Mouse (Mus musculus) heart, postnatal 4 days (tissue): ENCODE results near the gene Gm20538. TPM values are rescaled to one million over a fixed set of nuclear protein-coding genes. Genes with fewer than 3 reads are reported as not detected.

Experiments
- DNase-seq: peaks from one replicate; pipeline ENCODE4 v3.0.0; 2021
- total RNA-seq, 2 experiments: library from RNA; stranded (reverse); gene quantifications; 2 replicates each; pipeline ENCODE4 v1.2.3; 2021

Gm20538 gene
- total RNA-seq, 2 experiments from 2014 or later = not detected

DNA sequence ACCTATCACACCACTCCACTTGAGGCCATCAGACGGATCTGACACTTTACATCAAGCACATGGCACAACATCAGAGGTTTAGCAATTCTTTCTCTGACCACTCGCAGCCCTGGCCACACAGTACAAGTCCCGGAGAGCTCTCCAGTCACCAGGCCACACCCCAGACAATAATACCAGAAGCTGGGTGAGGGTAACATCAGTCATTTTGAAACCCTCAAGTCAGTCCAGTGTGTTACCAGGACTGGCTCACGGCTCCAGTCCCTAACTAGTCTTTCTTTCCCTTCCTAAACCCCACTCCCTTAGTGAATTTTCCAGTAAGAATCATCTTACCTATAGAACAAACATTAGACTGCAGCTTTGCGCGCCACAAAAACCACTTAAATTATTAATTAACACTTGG is 22.6 kb downstream of the Gm20538 start:
- DNase-seq = no peak

DNA sequence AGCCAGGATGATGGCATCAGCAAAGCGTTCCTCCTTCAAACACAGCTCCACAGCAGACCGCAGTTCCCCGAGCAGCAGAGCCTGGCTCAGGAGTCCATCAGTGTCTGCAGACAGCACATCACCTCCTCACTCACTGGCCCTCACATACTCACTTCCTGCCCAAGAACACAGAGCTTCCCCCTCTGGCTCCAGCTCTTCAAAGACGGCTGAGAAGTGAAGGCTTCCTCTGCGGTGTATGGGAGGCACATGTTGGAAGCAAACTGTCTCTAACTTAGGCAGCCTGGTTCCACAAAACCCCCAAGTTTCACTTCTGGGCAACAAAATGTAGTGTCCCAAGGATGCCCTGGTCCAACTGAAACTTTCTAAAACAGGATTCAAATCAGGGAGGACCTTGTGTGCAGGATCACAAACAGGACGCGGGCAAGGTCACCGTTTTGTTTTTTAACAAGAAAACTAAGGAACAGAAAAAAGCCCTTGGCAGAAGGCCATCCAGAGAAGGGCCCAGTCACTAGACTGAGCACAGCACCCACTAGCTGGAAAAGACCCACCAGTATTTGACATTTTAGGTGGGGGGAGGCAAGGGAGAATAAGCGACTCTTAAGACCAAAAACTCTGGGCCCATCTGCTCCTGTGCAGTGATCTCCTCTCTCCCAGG is 27.0 kb downstream of the Gm20538 start:
- no peak for DNase-seq

DNA sequence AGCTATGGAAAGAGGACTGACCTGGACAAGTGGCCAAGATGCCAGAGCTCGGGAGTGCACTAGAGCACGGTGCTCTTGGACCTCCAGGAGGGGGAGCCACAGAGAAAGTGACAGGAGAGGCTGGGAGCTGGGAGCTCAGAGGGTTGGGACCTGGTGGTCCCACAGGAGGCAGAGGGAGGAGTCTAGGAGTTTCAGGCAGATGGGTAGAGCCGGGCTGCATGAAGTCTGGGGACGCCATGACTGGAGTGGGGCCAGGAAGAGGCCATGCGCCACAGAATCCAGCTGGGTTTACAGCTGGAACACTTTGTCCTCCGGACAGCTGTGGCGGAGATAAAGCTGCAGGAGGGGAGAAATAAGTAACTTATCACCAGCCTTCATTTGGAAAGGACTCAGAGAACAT is 33.5 kb downstream of the Gm20538 start:
- peak; percentile 74 for DNase-seq

DNA sequence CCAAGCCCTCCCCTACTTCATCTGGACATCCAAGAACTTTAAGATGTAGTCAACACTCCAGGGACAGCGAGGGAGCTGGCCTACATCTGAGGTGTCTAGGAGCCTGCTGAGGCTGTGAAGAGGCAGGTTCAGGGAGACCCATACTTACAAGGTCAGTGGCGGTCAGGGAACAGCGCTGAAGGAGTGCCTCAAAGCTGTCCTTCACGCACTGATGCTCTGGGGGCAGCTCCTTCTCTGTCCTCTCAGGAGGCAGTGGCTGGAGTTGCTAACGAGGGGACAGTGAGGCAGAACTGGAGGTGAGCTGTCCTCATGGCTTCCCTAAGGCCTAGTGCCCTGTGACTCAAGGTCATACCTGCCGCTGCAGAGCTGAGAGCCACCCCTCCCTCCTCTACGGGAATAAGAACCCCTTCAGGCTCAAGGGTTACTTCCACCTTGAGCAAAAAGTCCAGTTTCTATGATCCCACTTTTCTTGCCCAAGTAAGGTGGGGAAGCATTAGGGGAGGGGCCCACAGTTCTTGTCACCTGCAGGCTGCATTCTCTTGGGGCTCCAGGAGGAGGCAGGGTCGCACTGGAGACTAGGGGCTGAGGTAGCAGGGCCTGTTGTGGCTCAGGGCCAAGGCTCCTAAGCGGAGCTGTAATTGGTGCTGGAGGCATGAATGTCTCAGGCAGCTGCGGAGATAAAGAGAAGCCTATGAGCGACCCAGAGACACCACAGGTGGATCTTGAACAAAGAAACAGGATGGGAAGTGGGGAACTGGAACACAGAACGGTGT is 34.4 kb downstream of the Gm20538 start:
- peak; percentile 27 for DNase-seq

DNA sequence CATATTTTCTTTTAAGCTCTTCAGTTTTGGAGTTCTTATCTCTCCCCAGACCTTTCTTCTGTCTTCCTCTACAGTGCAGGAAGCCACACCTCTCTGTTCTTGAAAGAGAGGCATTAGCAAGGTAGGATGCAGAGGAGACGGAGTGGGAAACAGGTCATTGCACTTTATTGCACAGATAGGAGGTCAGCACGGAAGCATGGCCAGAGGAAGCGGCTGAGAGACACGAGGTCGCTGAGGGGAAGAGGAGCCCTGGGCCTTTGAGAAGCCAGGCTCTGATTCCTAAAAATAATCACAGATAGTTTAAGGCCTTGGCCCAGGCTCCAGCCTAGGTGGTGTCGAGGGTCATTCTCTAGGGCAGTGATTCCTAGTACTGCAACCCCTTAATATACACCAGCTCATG is 36.9 kb downstream of the Gm20538 start:
- no peak for DNase-seq

DNA sequence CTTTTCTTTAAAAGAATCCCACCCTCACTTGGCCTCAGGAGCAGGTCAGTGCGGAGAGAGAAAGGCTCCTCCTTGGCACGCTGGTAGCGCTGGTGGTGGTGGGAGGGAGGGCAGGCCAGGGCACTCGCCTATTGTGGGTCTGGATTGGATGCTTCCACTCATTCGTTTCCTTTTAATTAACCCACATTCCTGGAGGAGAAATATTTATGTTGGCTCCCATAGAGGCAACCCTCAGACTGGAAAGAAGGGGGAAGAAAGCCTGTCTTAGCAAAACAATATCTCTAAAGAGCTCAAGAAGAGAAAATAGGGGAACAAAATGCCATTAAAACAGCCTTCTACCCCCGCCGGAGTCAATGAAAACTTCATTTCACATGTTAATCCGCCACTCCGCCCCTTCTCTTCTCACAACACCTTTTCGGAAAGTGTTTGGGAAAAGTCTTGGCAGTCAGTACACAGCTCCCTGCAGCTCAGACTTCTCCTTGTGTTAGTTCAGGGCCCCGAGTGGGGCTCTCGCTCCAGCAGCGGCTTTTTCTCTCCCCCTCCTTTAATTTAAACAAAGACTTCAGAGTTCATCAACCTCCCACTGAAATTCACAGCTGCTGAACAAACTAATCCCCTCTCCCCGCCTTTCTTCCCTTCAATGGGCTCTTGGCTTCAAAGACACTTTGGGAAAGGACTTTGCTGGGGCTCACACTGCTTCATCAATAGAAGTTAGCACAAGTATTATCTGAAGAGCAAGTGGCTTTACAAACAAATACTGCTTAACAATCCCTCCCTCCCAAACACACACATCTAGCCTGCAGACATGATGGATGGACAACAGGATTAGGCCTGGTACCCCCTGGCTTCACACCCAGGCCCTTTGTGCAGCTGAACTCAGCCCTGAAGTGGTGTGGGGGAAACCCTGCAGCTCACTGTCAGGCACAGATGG is 37.8 kb downstream of the Gm20538 start:
- DNase-seq = no peak

DNA sequence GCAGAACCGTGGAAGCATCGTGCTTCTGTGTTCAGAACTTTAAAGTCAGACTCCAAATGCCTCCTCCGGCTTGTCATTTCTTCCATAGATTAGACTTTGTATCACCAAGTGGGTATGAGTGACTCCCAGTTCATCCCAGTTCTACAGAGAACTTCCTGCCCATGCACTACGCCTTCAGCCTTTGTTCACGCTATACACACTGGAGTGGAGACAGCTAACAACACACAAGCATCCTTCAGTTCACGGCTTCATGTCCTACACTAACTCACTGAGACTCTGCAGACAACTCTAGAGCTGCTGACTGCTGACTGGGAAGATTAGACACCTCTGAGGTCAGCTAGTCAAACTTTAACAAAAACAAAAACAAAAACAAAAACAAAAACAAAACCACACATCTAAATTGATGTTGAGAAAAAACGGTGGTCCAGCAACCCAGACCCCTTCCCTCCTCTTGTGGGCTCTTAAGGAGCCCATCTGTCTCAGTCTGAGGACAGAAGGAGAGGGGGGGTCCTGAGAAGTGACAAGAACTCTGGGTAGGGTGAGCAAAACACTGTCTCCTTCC is 38.6 kb downstream of the Gm20538 start:
- DNase-seq = no peak

DNA sequence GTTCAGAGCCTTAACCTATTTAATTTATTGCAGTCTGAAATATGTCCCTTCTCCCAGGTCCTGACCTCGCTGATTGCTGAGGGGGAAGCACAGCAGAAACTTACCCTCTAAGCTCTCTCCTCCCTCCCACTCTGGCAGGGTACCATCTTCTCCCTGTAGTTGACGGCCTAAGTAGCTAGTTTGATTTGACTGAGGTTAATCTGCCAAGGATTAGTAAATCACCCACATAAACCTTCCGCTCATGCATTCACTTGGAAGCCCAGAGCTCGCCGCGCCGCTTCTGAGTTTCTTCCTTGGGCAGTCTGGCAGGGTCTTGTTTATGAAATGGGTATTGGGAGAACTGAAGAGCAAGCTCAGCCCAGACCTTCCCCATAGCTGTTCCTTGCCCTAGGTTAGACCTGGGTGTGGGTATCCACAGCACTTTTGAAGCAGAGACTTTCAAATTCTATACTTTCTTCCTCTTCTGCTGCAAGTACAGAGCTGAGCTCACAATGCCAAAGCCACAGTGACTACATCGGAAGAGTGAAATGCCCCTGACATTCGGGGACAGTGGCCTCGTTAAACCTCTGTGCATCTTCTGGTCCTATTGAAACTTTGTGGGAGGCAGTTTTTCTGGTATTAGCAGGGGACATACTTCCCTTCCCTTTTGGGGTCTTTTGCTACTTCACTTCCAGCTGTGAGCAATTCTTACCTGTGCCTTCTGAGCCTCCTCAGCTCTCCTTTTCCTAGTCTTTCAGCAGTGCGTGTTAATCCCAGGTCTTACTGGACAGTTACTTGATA is 39.4 kb downstream of the Gm20538 start:
- no peak for DNase-seq

DNA sequence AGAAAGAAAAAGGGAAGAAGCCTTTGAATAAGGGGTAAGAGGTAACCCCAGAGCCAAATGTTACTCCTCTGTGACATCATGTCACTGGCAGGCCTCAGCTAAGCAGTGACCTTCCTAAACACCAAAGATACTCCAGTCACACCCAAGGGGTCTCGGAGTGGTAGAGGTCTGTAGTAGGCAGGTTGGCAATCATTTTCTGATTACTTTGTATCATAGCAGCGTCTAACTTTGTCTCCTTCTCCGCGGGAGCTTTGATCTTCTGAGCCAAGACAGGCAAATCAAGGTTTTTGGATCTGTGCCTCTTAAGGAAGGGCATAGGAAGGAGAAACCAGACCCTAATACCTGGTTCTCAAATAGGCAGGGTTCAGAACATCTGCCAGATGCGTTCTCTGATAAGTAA is 40.0 kb downstream of the Gm20538 start:
- no peak for DNase-seq

DNA sequence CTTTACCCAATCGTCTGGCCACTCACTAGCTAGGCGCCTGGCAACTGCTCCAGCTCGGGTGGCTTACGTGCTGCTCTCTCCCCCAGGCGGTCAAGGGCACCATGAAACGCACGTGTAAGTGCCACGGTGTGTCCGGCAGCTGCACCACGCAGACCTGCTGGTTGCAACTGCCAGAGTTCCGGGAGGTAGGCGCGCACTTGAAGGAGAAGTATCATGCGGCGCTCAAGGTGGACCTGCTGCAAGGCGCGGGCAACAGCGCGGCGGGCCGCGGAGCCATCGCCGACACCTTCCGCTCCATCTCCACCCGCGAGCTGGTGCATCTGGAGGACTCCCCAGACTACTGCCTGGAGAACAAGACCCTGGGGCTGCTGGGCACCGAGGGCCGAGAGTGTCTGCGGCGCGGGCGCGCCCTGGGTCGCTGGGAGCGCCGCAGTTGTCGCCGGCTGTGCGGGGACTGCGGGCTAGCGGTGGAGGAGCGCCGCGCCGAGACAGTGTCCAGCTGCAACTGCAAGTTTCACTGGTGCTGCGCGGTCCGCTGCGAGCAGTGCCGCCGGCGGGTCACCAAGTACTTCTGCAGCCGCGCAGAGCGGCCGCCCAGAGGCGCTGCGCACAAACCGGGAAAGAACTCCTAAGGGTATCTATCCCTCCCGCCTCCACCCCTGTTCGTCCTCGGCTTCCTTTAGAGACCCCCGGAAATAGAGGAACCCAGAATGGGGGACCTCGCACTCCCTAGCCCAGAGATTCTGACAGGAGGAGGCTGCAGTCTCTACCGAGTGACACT is 41.0 kb downstream of the Gm20538 start:
- peak; percentile 41 for DNase-seq

DNA sequence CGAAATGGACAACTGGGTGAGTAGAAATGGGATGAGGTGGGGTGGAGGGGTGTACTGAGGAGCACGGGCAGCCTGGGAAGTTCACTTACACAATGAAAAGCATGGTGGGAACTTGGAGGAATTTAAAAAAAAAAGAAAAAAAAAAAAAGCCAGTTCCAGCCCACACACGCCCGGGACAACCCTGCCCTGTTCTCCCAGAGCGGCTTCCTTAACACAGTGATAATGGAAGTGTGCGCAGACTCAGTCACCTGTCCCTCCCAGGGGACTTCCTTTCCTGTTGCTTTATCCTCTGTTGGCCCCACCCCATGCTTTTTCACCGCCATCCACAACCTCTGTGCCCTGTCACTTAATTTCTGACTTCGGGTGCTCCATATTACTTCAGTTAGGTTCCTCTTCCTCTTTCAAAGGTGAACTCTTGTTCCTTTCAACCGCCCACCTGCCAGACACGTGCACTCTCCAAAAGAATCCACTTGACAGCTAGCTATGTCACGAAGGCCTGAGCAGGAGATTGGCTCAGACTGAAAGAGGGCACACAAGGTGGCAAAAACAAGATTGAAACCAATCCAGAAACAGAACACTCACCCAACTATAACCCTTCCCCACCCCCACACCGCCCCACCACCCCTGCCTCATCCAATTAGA is 42.0 kb downstream of the Gm20538 start:
- DNase-seq = no peak

DNA sequence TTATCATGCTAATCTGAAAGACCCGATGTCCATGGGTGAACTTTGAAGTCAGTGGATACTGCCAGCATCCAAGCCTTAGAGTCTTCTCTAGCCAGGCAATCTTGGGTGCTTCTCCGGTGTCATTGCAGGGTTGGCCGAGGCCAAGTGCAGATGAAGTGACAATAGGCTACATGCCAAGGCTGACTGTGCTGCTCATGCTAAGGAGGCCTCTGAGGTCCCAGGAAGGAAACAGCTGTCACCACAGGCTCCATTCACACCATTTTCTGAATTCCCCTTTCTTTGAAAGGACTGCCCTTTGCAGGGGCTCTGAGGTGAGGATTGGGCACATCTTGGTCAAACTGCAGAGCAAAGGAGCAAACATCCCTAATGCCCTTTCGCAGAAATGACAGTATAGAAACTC is 49.9 kb downstream of the Gm20538 start:
- no peak for DNase-seq

DNA sequence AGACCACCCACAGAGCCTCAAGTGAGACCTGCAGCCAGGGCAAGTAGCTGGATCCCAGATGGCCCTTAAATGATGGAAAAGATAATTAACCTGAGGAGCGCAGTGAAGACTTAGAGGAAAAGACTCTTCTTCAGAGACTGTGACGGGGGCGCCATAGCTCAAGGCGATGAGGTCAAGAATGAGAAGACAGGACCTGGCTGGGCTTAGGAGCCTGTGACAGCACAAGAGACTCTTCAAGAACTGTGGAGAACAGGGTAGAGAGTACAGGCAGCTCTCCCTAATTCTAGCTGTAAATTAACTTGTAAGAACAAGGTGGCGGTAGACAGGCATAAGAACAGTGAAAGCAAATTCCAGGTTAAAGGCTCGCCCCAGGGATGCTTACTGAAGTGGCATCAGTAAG is 50.7 kb downstream of the Gm20538 start:
- DNase-seq = no peak

DNA sequence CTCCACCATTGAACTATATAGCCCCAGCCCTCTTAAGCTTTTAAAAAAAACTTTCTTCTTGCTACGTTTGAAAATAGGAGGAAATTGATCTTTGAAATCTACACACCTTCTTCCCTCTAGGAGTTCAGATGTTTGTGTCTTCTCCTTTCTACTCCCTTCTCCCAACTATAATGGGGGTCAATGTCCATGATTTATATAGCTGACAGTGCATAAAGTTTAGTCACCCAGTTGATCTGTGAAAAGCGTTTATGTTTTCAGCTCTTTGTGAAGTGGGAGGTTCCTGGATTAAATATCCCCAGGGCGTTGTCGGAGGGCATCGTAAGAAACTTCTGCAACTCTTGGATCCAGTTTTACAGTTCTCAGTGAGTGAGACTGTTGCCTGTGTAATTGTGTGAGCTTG is 52.4 kb downstream of the Gm20538 start:
- DNase-seq = no peak

DNA sequence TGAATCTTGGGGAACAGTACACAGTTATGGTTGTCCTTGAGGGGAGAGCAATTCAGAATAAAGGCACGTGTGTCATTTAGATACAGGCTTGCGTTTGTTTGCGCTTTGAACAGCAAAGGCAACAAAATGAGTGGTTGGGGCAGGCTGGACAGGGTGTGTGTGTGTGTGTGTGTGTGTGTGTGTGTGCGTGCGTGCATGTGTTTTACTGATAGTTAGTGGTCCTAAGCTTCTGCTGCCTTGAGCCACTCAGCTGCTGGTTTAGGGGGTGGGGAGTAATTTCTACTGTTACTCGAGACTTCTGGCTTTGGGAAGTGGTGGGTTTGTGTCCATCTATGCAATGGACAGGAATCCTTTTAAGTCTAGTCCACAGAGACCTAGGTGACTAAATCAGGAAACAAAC is 53.7 kb downstream of the Gm20538 start:
- no peak for DNase-seq

DNA sequence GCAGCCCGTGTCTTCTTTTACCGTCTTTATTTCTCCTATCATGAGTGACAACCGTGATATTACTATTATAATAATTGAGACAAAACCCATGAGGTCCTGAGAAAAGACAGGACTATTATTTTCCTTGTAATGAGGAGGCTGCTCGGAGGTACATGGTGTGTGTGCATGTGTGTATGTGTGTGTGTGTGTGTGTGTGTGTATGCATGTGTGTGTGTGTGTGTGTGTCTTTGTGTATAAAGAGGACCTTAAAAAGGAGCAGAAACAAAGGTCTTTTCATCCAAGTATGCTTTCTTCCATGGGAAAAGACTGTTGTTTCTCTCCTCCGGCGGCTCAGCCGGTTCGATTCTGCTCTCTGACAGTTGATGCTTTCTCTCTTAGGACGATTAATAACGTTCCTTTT is 55.7 kb downstream of the Gm20538 start:
- no peak for DNase-seq

DNA sequence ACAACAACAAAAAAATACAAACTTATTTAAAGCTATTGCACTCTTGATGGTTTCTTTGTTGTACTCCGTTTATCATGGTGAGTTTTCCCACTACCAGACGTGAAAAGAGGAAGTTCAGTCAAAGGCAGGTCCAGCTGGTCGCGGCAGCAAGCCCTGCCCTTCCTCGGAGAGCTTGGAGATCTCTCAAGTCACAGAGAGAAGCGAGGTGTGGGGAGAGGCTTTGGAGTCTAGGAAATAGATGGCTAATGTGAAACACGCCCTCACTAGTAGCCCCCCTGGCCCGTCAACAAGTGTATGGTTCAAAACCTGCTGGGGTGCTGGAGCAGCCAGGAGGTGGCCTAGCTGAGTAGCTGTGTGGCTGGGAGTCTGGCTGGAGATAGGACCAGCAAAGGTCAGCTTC is 56.1 kb downstream of the Gm20538 start:
- DNase-seq = no peak
